Mouse (Mus musculus): ENCODE data around the gene Chad. TPM values are rescaled to one million over a fixed set of nuclear protein-coding genes. Genes with fewer than 3 reads are reported as not detected.

Chad gene
- polyA plus RNA-seq (2014; fragmentation: Nextera tagmentation; extraction: Ambion mirVana), result 0.17 TPM in 2 replicates

DNA sequence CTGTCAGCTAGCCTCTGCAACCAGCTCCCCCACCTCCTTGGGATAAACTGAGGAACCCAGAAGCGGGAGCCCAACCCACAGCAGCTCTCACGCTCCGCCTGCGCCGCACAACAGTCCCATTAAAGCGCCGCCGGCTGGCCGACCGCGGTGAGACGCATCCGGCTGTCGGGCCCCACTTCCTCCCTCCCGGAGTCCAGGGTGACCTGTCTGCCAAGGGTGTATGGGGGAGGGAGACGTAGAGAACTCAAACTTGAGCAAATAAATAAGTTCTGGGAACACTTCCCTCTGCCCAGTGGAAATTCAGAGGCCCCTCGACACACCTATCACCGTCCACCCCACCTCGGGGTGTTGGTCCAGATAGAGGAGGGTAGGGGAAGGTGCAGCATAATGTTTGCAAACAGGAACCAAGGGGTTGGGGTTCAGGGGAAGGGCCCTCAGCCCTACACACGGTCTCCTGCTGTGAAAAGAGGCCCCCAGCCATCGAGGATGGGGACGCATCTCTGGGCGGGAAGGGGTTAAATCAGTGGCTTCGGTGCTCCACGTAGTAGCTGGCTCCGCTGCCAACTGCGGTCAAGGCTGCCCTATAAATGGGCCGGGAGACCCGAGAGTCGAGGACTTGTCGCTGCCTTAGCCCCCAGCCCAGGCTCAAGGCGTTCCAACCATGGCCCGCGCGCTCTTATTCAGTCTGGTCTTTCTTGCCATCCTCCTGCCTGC lies at the start of gene Chad:
Gene Chad, plus strand, starts transcription at position 611 of the 714 bp plus-strand sequence.
- ATAC-seq (peak; percentile 44; the same call in 1 of the 2 replicates), DNase-seq (ENCODE audit: low spot score) (peak; percentile 33)
- peaks cover 19% of the 10 kb centered on the region for H3K27me3 ChIP-seq (replicated peaks; ENCODE audit: control insufficient read depth, insufficient read depth, low read length)
- peak within 1 kb of the TSS; percentile 47; the same call in 1 of the 2 replicates for H3K9ac ChIP-seq (ENCODE audit: low read length)
- peak within 1 kb of the TSS; percentile 46 for H3K4me2 ChIP-seq (ENCODE audit: low read length)
- no peaks in the 10 kb centered on the region for H3K9me3 ChIP-seq (replicated peaks; ENCODE audit: control insufficient read depth, low read length)
- H3K27ac ChIP-seq (ENCODE audit: low read depth, low read length), result no peak within 1 kb of the TSS
- H3K36me3 ChIP-seq (ENCODE audit: control insufficient read depth, insufficient read depth, low read length), result no peaks in the 10 kb centered on the region
- peaks cover 6% of the 10 kb centered on the region; the same call in 1 of the 2 replicates for H3K4me1 ChIP-seq (ENCODE audit: control insufficient read depth, insufficient read depth, low read length)
- 2% methylated on average over 35 of the region's 35 CpGs for WGBS
- H3K4me3 ChIP-seq (ENCODE audit: low read depth, low read length), result peak within 1 kb of the TSS; percentile 18

DNA sequence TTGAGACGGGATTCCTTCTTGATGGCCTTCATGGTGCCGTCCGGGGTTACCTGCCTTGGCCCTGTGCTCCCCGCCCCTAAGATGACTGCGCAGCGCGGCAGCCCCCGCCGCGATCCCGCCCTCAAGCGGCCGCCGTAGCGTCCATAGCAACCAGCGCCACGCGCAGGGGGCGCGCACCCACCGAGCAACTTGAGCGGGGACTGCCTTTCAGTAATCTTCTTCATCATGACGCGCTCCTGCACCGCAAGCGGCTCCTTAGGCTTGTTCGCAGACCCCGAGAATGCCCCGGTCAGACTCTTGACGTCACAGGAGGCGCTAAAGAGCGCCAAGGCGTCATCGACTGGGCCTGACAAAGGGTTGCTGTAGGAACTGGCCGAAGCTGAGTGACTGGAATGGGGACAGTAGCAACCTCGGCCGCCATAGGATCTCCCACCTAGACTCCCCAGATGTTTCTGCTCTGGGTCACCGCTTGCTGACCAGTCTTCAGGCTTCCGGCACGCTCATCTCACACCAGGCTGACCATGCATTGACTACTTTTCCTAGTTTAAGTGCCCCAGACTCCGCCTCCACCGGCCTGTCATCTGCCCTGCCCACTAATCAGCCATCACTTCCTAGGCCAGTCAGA lies 43.5 kb upstream of the Chad start, which contains the start of gene Mycbpap:
Gene Mycbpap, minus strand, starts transcription at position 524 of the 625 bp plus-strand sequence.
- Histone ChIP-seq H3K9ac (ENCODE audit: low read length) (peak within 1 kb of the TSS; percentile 61), H3K36me3 (ENCODE audit: control insufficient read depth, insufficient read depth, low read length) (no peaks in the 10 kb centered on the region), H3K27ac (ENCODE audit: low read depth, low read length) (no peak within 1 kb of the TSS), H3K4me2 (ENCODE audit: low read length) (peak within 1 kb of the TSS; percentile 90), H3K9me3 (replicated peaks; ENCODE audit: control insufficient read depth, low read length) (no peaks in the 10 kb centered on the region), H3K4me1 (ENCODE audit: control insufficient read depth, insufficient read depth, low read length) (no peaks in the 10 kb centered on the region; the same call in 1 of the 2 replicates), H3K27me3 (replicated peaks; ENCODE audit: control insufficient read depth, insufficient read depth, low read length) (no peaks in the 10 kb centered on the region), H3K4me3 (ENCODE audit: low read depth, low read length) (peak within 1 kb of the TSS; percentile 43)
- WGBS, result 1% methylated on average over 42 of the region's 42 CpGs
- ATAC-seq (peak; percentile 83), DNase-seq (ENCODE audit: low spot score) (peak; percentile 65)

DNA sequence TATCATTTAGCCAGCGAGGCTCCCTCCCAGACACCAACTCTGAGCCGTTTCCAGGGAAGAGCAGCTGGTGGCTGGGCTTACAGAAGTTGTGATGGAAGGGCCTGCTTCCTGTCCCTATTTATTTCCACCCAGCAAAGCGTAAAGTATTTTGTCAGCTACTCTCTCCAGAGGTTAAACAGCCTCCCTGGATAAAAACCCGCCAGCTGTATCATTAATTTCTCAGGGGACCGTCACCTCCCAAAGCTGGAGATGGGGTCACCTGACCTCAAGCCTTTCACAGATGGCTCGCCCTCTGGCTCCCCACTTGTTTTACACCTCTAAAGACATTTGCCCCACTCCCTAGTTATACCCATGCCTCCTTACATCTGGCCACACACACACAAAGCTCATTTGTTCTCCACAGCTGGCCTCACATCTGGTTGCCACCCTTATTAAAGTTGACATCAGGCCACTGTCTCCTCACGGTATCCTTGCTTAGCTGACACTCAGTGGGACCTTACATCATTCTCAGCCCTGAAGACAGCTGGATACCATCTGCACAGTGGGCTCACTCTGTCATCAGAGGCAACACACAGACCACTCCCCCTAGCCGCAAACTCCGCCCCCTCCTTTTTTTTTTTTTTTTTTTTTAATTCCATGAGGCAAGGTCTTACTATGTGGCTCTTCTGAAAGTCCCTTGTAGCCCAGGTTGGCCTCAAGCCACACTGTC lies 38.5 kb upstream of the Chad start:
- Histone ChIP-seq H3K9ac (ENCODE audit: low read length) (no peak overlapping the region), H3K4me3 (ENCODE audit: low read depth, low read length) (no peak overlapping the region), H3K27ac (ENCODE audit: low read depth, low read length) (no peak overlapping the region), H3K27me3 (replicated peaks; ENCODE audit: control insufficient read depth, insufficient read depth, low read length) (no peaks in the 10 kb centered on the region), H3K9me3 (replicated peaks; ENCODE audit: control insufficient read depth, low read length) (no peaks in the 10 kb centered on the region), H3K36me3 (ENCODE audit: control insufficient read depth, insufficient read depth, low read length) (no peaks in the 10 kb centered on the region), H3K4me2 (ENCODE audit: low read length) (no peak overlapping the region), H3K4me1 (ENCODE audit: control insufficient read depth, insufficient read depth, low read length) (no peaks in the 10 kb centered on the region; the same call in 1 of the 2 replicates)
- DNase-seq (ENCODE audit: low spot score) (no peak), ATAC-seq (no peak)
- WGBS, result 59% methylated on average over 9 of the region's 9 CpGs

DNA sequence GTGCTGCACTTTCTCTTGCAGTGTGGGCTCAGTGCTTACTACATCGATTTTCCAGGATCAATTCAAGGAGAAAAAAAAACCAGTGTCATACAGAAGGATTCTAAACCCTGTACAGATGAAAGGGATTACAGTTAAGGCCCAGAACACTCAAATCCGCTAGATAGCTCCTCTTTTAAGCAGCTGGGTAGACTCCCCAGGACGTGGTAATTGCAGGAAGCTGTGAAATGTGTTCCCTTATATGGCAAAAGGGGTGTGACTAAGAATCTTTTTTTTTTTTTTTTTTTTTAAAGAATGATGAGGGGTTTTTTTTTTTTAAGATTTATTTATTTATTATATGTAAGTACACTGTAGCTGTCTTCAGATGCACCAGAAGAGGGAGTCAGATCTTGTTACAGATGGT lies 36.0 kb upstream of the Chad start:
- H3K4me3 ChIP-seq (ENCODE audit: low read depth, low read length), result no peak overlapping the region
- H3K9me3 ChIP-seq (replicated peaks; ENCODE audit: control insufficient read depth, low read length), result no peaks in the 10 kb centered on the region
- no peaks in the 10 kb centered on the region for H3K27me3 ChIP-seq (replicated peaks; ENCODE audit: control insufficient read depth, insufficient read depth, low read length)
- DNase-seq (ENCODE audit: low spot score) (peak; percentile 26), ATAC-seq (no peak)
- 38% methylated on average over 3 of the region's 3 CpGs for WGBS
- no peak overlapping the region for H3K27ac ChIP-seq (ENCODE audit: low read depth, low read length)
- H3K36me3 ChIP-seq (ENCODE audit: control insufficient read depth, insufficient read depth, low read length), result no peaks in the 10 kb centered on the region
- H3K4me1 ChIP-seq (ENCODE audit: control insufficient read depth, insufficient read depth, low read length), result no peaks in the 10 kb centered on the region
- no peak overlapping the region for H3K9ac ChIP-seq (ENCODE audit: low read length)
- H3K4me2 ChIP-seq (ENCODE audit: low read length), result no peak overlapping the region

DNA sequence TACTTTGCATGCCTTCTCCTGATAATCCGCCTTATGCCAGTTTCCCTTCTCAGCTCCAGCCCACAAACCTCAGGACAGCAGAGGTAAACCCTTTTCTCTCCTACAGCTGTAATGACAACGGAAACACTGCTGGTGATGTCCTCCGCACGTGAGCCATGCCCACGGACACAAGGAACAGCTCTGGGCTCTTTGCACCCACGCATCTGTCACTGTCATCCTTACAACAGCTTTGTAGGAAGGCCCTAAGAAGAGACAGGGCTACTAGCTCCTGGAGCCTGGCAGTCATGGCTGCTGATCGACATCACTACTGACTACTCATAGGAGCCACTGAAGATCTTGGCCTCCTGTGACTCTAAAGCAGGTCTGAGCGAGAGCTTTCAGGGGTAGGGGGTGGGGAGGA lies 31.7 kb upstream of the Chad start:
- Histone ChIP-seq H3K36me3 (ENCODE audit: control insufficient read depth, insufficient read depth, low read length) (no peaks in the 10 kb centered on the region), H3K4me2 (ENCODE audit: low read length) (no peak overlapping the region), H3K4me1 (ENCODE audit: control insufficient read depth, insufficient read depth, low read length) (no peaks in the 10 kb centered on the region), H3K9ac (ENCODE audit: low read length) (no peak overlapping the region), H3K27me3 (replicated peaks; ENCODE audit: control insufficient read depth, insufficient read depth, low read length) (no peaks in the 10 kb centered on the region), H3K4me3 (ENCODE audit: low read depth, low read length) (no peak overlapping the region), H3K27ac (ENCODE audit: low read depth, low read length) (no peak overlapping the region), H3K9me3 (replicated peaks; ENCODE audit: control insufficient read depth, low read length) (no peaks in the 10 kb centered on the region)
- DNase-seq (ENCODE audit: low spot score) (no peak), ATAC-seq (no peak)
- 86% methylated on average over 8 of the region's 8 CpGs for WGBS

DNA sequence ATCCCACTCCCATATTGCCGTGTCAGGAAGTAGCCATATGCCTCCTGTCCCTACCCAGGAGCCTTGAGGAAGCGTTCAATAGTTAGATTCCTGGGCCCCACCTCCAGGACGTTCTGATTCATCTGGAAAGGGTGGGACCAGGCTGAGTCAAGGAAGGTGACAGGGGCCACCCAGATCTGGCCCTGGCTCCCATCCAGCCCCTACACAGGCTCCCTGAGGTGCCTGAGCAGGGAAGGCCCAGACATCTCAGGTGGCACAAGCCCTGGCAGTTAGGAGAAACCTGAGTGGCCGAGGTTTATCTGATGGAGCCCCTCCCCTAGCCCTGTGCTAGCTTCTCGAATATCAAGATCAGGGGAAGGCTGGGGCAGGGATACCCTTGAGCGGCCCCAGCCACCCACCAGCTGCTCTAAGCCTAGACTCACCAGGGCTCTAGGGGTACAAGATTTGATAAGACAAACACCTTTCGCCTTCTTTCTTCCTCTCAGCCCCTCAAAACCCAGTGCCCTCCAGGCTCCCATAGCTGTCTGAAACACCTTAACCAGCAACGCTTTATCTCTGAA lies 26.0 kb upstream of the Chad start:
- H3K9me3 ChIP-seq (replicated peaks; ENCODE audit: control insufficient read depth, low read length), result no peaks in the 10 kb centered on the region
- no peak overlapping the region for H3K4me2 ChIP-seq (ENCODE audit: low read length)
- H3K36me3 ChIP-seq (ENCODE audit: control insufficient read depth, insufficient read depth, low read length), result 0 out of 2 replicates have a peak, but pooled peaks cover 5% of the 10 kb centered on the region
- H3K9ac ChIP-seq (ENCODE audit: low read length), result no peak overlapping the region; the same call in 1 of the 2 replicates
- no peak overlapping the region for H3K4me3 ChIP-seq (ENCODE audit: low read depth, low read length)
- no peak for ATAC-seq
- no peak overlapping the region for H3K27ac ChIP-seq (ENCODE audit: low read depth, low read length)
- whole genome bisulfite sequencing, result 70% methylated on average over 8 of the region's 8 CpGs
- DNase-seq (ENCODE audit: low spot score), result no peak
- H3K4me1 ChIP-seq (ENCODE audit: control insufficient read depth, insufficient read depth, low read length), result peaks cover under 1% of the 10 kb centered on the region; the same call in 1 of the 2 replicates
- H3K27me3 ChIP-seq (replicated peaks; ENCODE audit: control insufficient read depth, insufficient read depth, low read length), result no peaks in the 10 kb centered on the region

DNA sequence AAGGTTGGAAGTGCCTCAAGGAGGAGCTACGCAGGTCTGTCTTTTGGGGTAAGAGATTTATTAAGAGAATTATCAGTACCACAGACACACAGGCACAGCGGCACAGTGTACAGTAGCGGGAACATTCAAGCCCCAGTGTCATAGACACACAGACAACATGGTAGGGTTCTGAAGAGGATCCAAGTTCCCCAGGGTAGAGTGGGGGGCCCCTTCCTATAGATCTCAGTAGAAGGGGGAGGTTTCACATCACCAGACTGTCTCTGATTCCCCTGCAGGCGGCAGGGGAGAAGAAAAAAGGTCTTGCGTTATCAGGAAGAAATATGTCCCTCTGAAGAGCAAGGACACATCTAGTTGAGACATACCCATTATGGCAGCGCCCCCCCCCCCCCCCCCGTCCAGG lies 25.1 kb upstream of the Chad start:
- no peak for DNase-seq (ENCODE audit: low spot score)
- H3K36me3 ChIP-seq (ENCODE audit: control insufficient read depth, insufficient read depth, low read length), result 0 out of 2 replicates have a peak, but pooled peaks cover 5% of the 10 kb centered on the region
- ATAC-seq, result no peak
- H3K4me1 ChIP-seq (ENCODE audit: control insufficient read depth, insufficient read depth, low read length), result peaks cover 3% of the 10 kb centered on the region
- no peaks in the 10 kb centered on the region for H3K9me3 ChIP-seq (replicated peaks; ENCODE audit: control insufficient read depth, low read length)
- H3K9ac ChIP-seq (ENCODE audit: low read length), result no peak overlapping the region
- no peak overlapping the region for H3K4me2 ChIP-seq (ENCODE audit: low read length)
- no peak overlapping the region for H3K4me3 ChIP-seq (ENCODE audit: low read depth, low read length)
- no peak overlapping the region for H3K27ac ChIP-seq (ENCODE audit: low read depth, low read length)
- WGBS, result 81% methylated on average over 7 of the region's 7 CpGs
- H3K27me3 ChIP-seq (replicated peaks; ENCODE audit: control insufficient read depth, insufficient read depth, low read length), result no peaks in the 10 kb centered on the region

DNA sequence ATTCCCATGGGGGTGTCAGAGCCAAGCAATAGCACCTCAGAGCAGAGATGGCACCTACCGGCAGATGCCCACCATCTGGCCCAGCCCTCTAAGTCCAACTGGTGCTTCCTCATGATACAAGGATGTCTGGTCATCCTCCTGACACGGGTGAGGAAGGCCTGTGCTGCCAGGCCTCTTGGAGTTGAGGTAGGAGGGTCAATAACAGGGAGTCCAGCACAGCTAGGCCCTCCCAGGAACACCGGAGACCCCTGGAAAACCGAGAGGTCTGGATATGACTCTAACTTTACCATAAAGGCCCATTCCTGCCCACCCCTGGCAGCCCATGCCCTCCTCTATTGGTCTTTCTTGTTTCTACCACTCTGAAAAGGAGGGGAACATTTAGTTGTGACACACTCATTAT lies 22.4 kb upstream of the Chad start:
- WGBS, result 84% methylated on average over 4 of the region's 4 CpGs
- no peak overlapping the region for H3K4me3 ChIP-seq (ENCODE audit: low read depth, low read length)
- no peaks in the 10 kb centered on the region for H3K27me3 ChIP-seq (replicated peaks; ENCODE audit: control insufficient read depth, insufficient read depth, low read length)
- H3K4me2 ChIP-seq (ENCODE audit: low read length), result no peak overlapping the region
- no peak for ATAC-seq
- no peak overlapping the region for H3K9ac ChIP-seq (ENCODE audit: low read length)
- peaks cover 3% of the 10 kb centered on the region for H3K4me1 ChIP-seq (ENCODE audit: control insufficient read depth, insufficient read depth, low read length)
- H3K36me3 ChIP-seq (ENCODE audit: control insufficient read depth, insufficient read depth, low read length), result 0 out of 2 replicates have a peak, but pooled peaks cover 5% of the 10 kb centered on the region
- no peak for DNase-seq (ENCODE audit: low spot score)
- no peak overlapping the region for H3K27ac ChIP-seq (ENCODE audit: low read depth, low read length)
- no peaks in the 10 kb centered on the region for H3K9me3 ChIP-seq (replicated peaks; ENCODE audit: control insufficient read depth, low read length)
